Mouse (Mus musculus): ENCODE measurements around the gene Mb.

GRCm38 (mm10) chr15:77071501-77071900, 21.0 kb upstream of the Mb start:
- TF ChIP-seq CTCF (IDR thresholded peaks at IDR 0.05; ENCODE audit: insufficient read depth, low read depth, low read length) (peak; percentile 33; the same call in 1 of the 2 replicates), POLR2A (IDR thresholded peaks at IDR 0.05; ENCODE audit: insufficient read depth, low read depth, low read length) (no peak)

Data from olfactory bulb, adult 2 months (tissue).